ENCODE assay signal across 8 mouse cellular contexts in genomic region chr3:144617633-144618180, GRCm38 (mm10). TPM values are rescaled to one million over a fixed set of nuclear protein-coding genes. Genes with fewer than 3 reads are reported as not detected.
DNase-seq lines count a peak whose midpoint lies in the region; ATAC-seq and TF ChIP-seq lines count a peak whose summit lies in the region.

No protein-coding gene starts in this region.

- peak overlapping the region; percentile 32 for H3K27ac ChIP-seq in kidney, adult 2 months (ENCODE audit: insufficient read depth, low read depth, low read length)
- H3K27ac ChIP-seq in kidney, embryonic 15.5 days = no peak overlapping the region
- peak overlapping the region; percentile 59 for H3K27ac ChIP-seq in heart, embryonic 10.5 days
- H3K27ac ChIP-seq in macrophage = peak overlapping the region; percentile 16

- H3K36me3 ChIP-seq in kidney, adult 2 months (ENCODE audit: control insufficient read depth, insufficient read depth, low read length) = no peaks in the 10 kb centered on the region
- no peaks in the 10 kb centered on the region for H3K36me3 ChIP-seq in kidney, embryonic 15.5 days
- no peaks in the 10 kb centered on the region for H3K36me3 ChIP-seq in heart, embryonic 10.5 days
- no peaks in the 10 kb centered on the region for H3K36me3 ChIP-seq in macrophage (ENCODE audit: inconsistent target)

- no peaks in the 10 kb centered on the region for H3K27me3 ChIP-seq in kidney, adult 2 months (replicated peaks; ENCODE audit: control insufficient read depth, insufficient read depth, low read length)
- no peaks in the 10 kb centered on the region for H3K27me3 ChIP-seq in kidney, embryonic 15.5 days
- H3K27me3 ChIP-seq in heart, embryonic 10.5 days (ENCODE audit: insufficient read depth, poor library complexity, severe bottlenecking) = no peaks in the 10 kb centered on the region

- DNase-seq in kidney, adult 2 months = peak; percentile 54
- DNase-seq in T-cell, adult 2 months (ENCODE audit: low spot score) = peak; percentile 6
- no peak for DNase-seq in heart, embryonic 10.5 days (ENCODE audit: low spot score)
- no peak for DNase-seq in layer of hippocampus, adult 8-10 months (ENCODE audit: low spot score in 2 of 2)
- DNase-seq in urinary bladder, adult 18-20 months (ENCODE audit: low spot score in 2 of 2) = no peak
- no peak for DNase-seq in lung, adult 18-20 months

- no peaks in the 10 kb centered on the region for H3K79me2 ChIP-seq in macrophage (ENCODE audit: inconsistent target)

- WGBS in kidney, adult 2 months = 58% methylated on average over 10 of the region's 10 CpGs
- 77% methylated on average over 10 of the region's 10 CpGs for WGBS in kidney, embryonic 15.5 days
- WGBS in heart, embryonic 10.5 days = 68% methylated on average over 10 of the region's 10 CpGs
- WGBS in macrophage (ENCODE audit: missing documents) = 67% methylated on average over 10 of the region's 10 CpGs

- no peak overlapping the region for H3K4me3 ChIP-seq in kidney, adult 2 months (ENCODE audit: insufficient read depth, low read depth, low read length)
- H3K4me3 ChIP-seq in kidney, embryonic 15.5 days (replicated peaks) = no peak overlapping the region
- no peak overlapping the region for H3K4me3 ChIP-seq in heart, embryonic 10.5 days
- H3K4me3 ChIP-seq in macrophage (ENCODE audit: inconsistent target) = no peak overlapping the region

- no peak for ATAC-seq in kidney, embryonic 15.5 days (replicated peaks; ENCODE audit: low FRiP score)

- H3K9ac ChIP-seq in kidney, embryonic 15.5 days = no peak overlapping the region

- 0 out of 2 replicates have a peak, but pooled peaks cover 5% of the 10 kb centered on the region for H3K9me3 ChIP-seq in kidney, embryonic 15.5 days (replicated peaks)
- peaks cover 2% of the 10 kb centered on the region; the same call in 1 of the 2 replicates for H3K9me3 ChIP-seq in heart, embryonic 10.5 days

- H3K4me2 ChIP-seq in kidney, embryonic 15.5 days = no peak overlapping the region

- H3K4me1 ChIP-seq in kidney, adult 2 months (ENCODE audit: control insufficient read depth, insufficient read depth, low read length) = no peaks in the 10 kb centered on the region
- peaks cover 37% of the 10 kb centered on the region for H3K4me1 ChIP-seq in kidney, embryonic 15.5 days
- H3K4me1 ChIP-seq in heart, embryonic 10.5 days = peaks cover 14% of the 10 kb centered on the region

- no peak for TF ChIP-seq POLR2A in kidney, adult 2 months (IDR thresholded peaks at IDR 0.05; ENCODE audit: low read depth, low read length)

- TF ChIP-seq CTCF in kidney, adult 2 months (conservative IDR thresholded peaks at IDR 0.05; ENCODE audit: insufficient read depth, insufficient read length, low read depth, low read length) = no peak

RNA-seq across cellular contexts. Expression of gene Selenof, which starts 47.6 kb away (rescaled TPM):
- 215 and 275 TPM in 2 replicates for polyA plus RNA-seq in kidney, adult 2 months (2012; rRNA removed)
- 618 and 674 TPM in 2 replicates for polyA plus RNA-seq in kidney, embryonic 15.5 days (2015; fragmentation: Nextera tagmentation; extraction: Ambion mirVana)
- 459 and 498 TPM in 2 replicates for polyA plus RNA-seq in heart, embryonic 10.5 days (2016; fragmentation: Nextera tagmentation; extraction: Ambion mirVana)
- 100 to 1,000 TPM in 2 of 26 experiments, 10 to 100 TPM in 24; 23.5 to 130 (median 58.2) TPM for total RNA-seq in macrophage (2018; cell fraction: chromatin; rRNA removed)
- 100 to 1,000 TPM; 224 to 356 (median 300) TPM for total RNA-seq in macrophage (2018; cell fraction: cytosol; rRNA removed)
- total RNA-seq in macrophage (2018; cell fraction: nucleus; rRNA removed) = 100 to 1,000 TPM in 15 of 26 experiments, 10 to 100 TPM in 11; 53.0 to 207 (median 110) TPM
- polyA plus RNA-seq in macrophage (2018) = 374 to 535 TPM (median 384 TPM) in 3 replicates
- 100 to 1,000 TPM; 226 to 234 (median 231) TPM for total RNA-seq in layer of hippocampus, adult 8-10 months (2022)

RNA-seq across cellular contexts. Expression of gene Hs2st1, which starts 47.7 kb away (rescaled TPM):
- polyA plus RNA-seq in kidney, adult 2 months (2012; rRNA removed) = 4.9 and 5.2 TPM in 2 replicates
- polyA plus RNA-seq in kidney, embryonic 15.5 days (2015; fragmentation: Nextera tagmentation; extraction: Ambion mirVana) = 12.5 and 13.0 TPM in 2 replicates
- 8.6 and 14.0 TPM in 2 replicates for polyA plus RNA-seq in heart, embryonic 10.5 days (2016; fragmentation: Nextera tagmentation; extraction: Ambion mirVana)
- total RNA-seq in macrophage (2018; cell fraction: chromatin; rRNA removed) = 10 to 100 TPM in 21 of 26 experiments, 1 to 10 TPM in 5; 7.0 to 58.2 (median 26.5) TPM
- 10 to 100 TPM in 25 of 26 experiments, 1 to 10 TPM in 1; 9.9 to 24.7 (median 16.5) TPM for total RNA-seq in macrophage (2018; cell fraction: cytosol; rRNA removed)
- total RNA-seq in macrophage (2018; cell fraction: nucleus; rRNA removed) = 10 to 100 TPM; 13.2 to 73.1 (median 28.4) TPM
- 14.6 to 16.6 TPM (median 16.5 TPM) in 3 replicates for polyA plus RNA-seq in macrophage (2018)
- 10 to 100 TPM; 35.0 to 45.5 (median 39.9) TPM for total RNA-seq in layer of hippocampus, adult 8-10 months (2022)

Comparison
In these comparisons a context has a peak if more than half of its experiments do, and no peak if none do; other contexts are left out.
1. DNase-seq: peak in kidney, adult 2 months (single experiment) and T-cell, adult 2 months (single experiment); none in heart, embryonic 10.5 days (single experiment), layer of hippocampus, adult 8-10 months (0 of 2), urinary bladder, adult 18-20 months (0 of 2) and lung, adult 18-20 months (0 of 2).